Mouse (Mus musculus) myocyte (in vitro differentiated cells): ENCODE measurements around the gene Lsr.

Experiments used
- CEBPB ChIP-seq: IDR thresholded peaks from 2 replicates; pipeline ENCODE4 v1.6.1; 2011; ENCODE audit warnings: mild to moderate bottlenecking, moderate library complexity; ENCODE audit not compliant: poor library complexity, insufficient read depth, severe bottlenecking
- E2F4 ChIP-seq: IDR thresholded peaks from one replicate; pipeline ENCODE4 v1.6.1; 2011; ENCODE audit warnings: mild to moderate bottlenecking, control low read depth, moderate library complexity; ENCODE audit not compliant: insufficient read depth
- MAX ChIP-seq: IDR thresholded peaks from one replicate; pipeline ENCODE4 v1.6.1; 2011; ENCODE audit warnings: low read depth, mild to moderate bottlenecking, control low read depth
- POLR2A ChIP-seq: IDR thresholded peaks from one replicate; pipeline ENCODE4 v1.6.1; 2011; ENCODE audit warnings: low read depth, mild to moderate bottlenecking, control low read depth, moderate library complexity; ENCODE audit not compliant: insufficient read length

- TF ChIP-seq MAX (no peak), E2F4 (no peak), POLR2A (no peak), CEBPB (no peak)
Observed at GRCm38 (mm10) chr7:30953459-30953858, 19.8 kb downstream of the Lsr start.
